Mouse (Mus musculus): Measurements from ENCODE around the gene Ccdc74a.

Ccdc74a gene

GRCm38 (mm10) chr16:17641301-17641700, 5.0 kb upstream of the Ccdc74a start:
- no peak for DNase-seq (ENCODE audit: low read depth)

GRCm38 (mm10) chr16:17642311-17642710, 4.0 kb upstream of the Ccdc74a start:
- DNase-seq (ENCODE audit: low read depth) = no peak

- no peak for DNase-seq (ENCODE audit: low read depth)
Measured at GRCm38 (mm10) chr16:17643437-17643990, 2.8 kb upstream of the Ccdc74a start.

- no peak for DNase-seq (ENCODE audit: low read depth)
Measured at GRCm38 (mm10) chr16:17647156-17647555, 886 bp downstream of the Ccdc74a start.

- DNase-seq (ENCODE audit: low read depth) = no peak
Measured at GRCm38 (mm10) chr16:17647566-17648340, 1.5 kb downstream of the Ccdc74a start.

GRCm38 (mm10) chr16:17649925-17650605, 3.8 kb downstream of the Ccdc74a start:
- no peak for DNase-seq (ENCODE audit: low read depth)

GRCm38 (mm10) chr16:17650711-17651110, 4.4 kb downstream of the Ccdc74a start:
- DNase-seq (ENCODE audit: low read depth) = no peak

GRCm38 (mm10) chr16:17652607-17653006, 6.3 kb downstream of the Ccdc74a start:
- DNase-seq (ENCODE audit: low read depth) = no peak

- DNase-seq (ENCODE audit: low read depth) = no peak
Measured at GRCm38 (mm10) chr16:17653601-17654000, 7.3 kb downstream of the Ccdc74a start.

GRCm38 (mm10) chr16:17654188-17654795, 8.0 kb downstream of the Ccdc74a start:
- no peak for DNase-seq (ENCODE audit: low read depth)

GRCm38 (mm10) chr16:17656212-17656871, 10.1 kb downstream of the Ccdc74a start:
- no peak for DNase-seq (ENCODE audit: low read depth)

- no peak for DNase-seq (ENCODE audit: low read depth)
Measured at GRCm38 (mm10) chr16:17665568-17665967, 19.3 kb downstream of the Ccdc74a start.

- DNase-seq (ENCODE audit: low read depth) = no peak
Measured at GRCm38 (mm10) chr16:17669886-17670285, 23.6 kb downstream of the Ccdc74a start.

GRCm38 (mm10) chr16:17694860-17695259, 48.6 kb downstream of the Ccdc74a start:
- no peak for DNase-seq (ENCODE audit: low read depth)

Measured in c-Kit-positive CD71-positive TER-119-negative erythroid progenitor cells, embryonic 14.5 days (primary cell).